Mouse (Mus musculus) forebrain, embryonic 11.5 days (tissue): ENCODE data around the gene Prrt2. TPM values are rescaled to one million over a fixed set of nuclear protein-coding genes. Genes with fewer than 3 reads are reported as not detected.

ENCODE experiments used
- ATAC-seq: fragments of 200-750 bp; cut with Nextera tagmentation; replicated peaks from 2 replicates; pipeline ENCODE4 v1.8.0; 2017; ENCODE audit warnings: moderate TSS enrichment; ENCODE audit not compliant: low FRiP score
- DNase-seq: peaks from one replicate; pipeline ENCODE4 v3.0.0-alpha.2; 2017; ENCODE audit warnings: low spot score
- H3K27ac ChIP-seq: fragments of 300-500 bp; sonication (generic); 2 replicates; pipeline ENCODE4 v1.5.1; 2014; ENCODE audit warnings: low read depth, low read length
- H3K27me3 ChIP-seq: fragments of 300-500 bp; sonication (generic); 2 replicates; pipeline ENCODE4 v1.6.1; 2014; ENCODE audit warnings: mild to moderate bottlenecking, low read length, mixed read lengths; ENCODE audit not compliant: control insufficient read depth, insufficient read depth
- H3K36me3 ChIP-seq: fragments of 300-500 bp; sonication (generic); 2 replicates; pipeline ENCODE4 v1.6.1; 2014; ENCODE audit warnings: mild to moderate bottlenecking, low read length, moderate library complexity, mixed read lengths; ENCODE audit not compliant: control insufficient read depth, insufficient read depth
- H3K4me1 ChIP-seq: fragments of 300-500 bp; sonication (generic); replicated peaks from 2 replicates; pipeline ENCODE4 v1.6.1; 2014; ENCODE audit warnings: low read length, mixed read lengths; ENCODE audit not compliant: control insufficient read depth, insufficient read depth
- H3K4me2 ChIP-seq: fragments of 300-500 bp; sonication (generic); 2 replicates; pipeline ENCODE4 v1.6.1; 2014; ENCODE audit warnings: low read depth, mild to moderate bottlenecking, low read length, moderate library complexity, mixed read lengths; ENCODE audit not compliant: severe bottlenecking
- H3K4me3 ChIP-seq: fragments of 300-500 bp; sonication (generic); 2 replicates; pipeline ENCODE4 v1.5.1; 2014; ENCODE audit warnings: low read depth, low read length
- H3K9ac ChIP-seq: fragments of 300-500 bp; sonication (generic); 2 replicates; pipeline ENCODE4 v1.6.1; 2014; ENCODE audit warnings: low read length
- H3K9me3 ChIP-seq: fragments of 300-500 bp; sonication (generic); 2 replicates; pipeline ENCODE4 v1.6.1; 2016; ENCODE audit warnings: low read length, mixed read lengths; ENCODE audit not compliant: control insufficient read depth
- WGBS: fragments of 180-500 bp; shearing (Covaris S2); extraction: QIAGEN DNeasy Blood & Tissue Kit; methylation state at CpG from one replicate; pipeline ENCODE4 v1.1.7; 2014; 5-methylcytosine and 5-hydroxymethylcytosine counted together
- polyA plus RNA-seq: library from polyadenylated mRNA; unstranded; fragments of >200 nt; fragmentation: Nextera tagmentation; extraction: Ambion mirVana; gene quantifications from 2 replicates; pipeline ENCODE4 v1.2.1, GENCODE M21; 2014

Gene Prrt2
- 9.6 and 10.3 TPM in 2 replicates for polyA plus RNA-seq

GRCm38 (mm10) chr7:127020901-127021562, at the start of gene Prrt2, which contains the start of gene Gm42742:
Gene Prrt2, minus strand, starts transcription at chr7:127021211.
Gene Gm42742, minus strand, starts transcription at chr7:127021097.
- Histone ChIP-seq H3K4me1 (peaks cover 34% of the 10 kb centered on the region), H3K4me3 (peak within 1 kb of the TSS; percentile 45), H3K36me3 (peaks cover 8% of the 10 kb centered on the region; the same call in 1 of the 2 replicates), H3K27me3 (no peaks in the 10 kb centered on the region), H3K9me3 (no peaks in the 10 kb centered on the region), H3K4me2 (peak within 1 kb of the TSS; percentile 81), H3K9ac (peak within 1 kb of the TSS; percentile 79), H3K27ac (peak within 1 kb of the TSS; percentile 81)
- peak; percentile 8; the same call in 1 of the 2 replicates for ATAC-seq
- DNase-seq = peak; percentile 87
- under 1% methylated on average over 36 of the region's 37 CpGs for WGBS

- no peaks in the 10 kb centered on the region for H3K36me3 ChIP-seq
- no peaks in the 10 kb centered on the region for H3K9me3 ChIP-seq
- no peak overlapping the region for H3K4me3 ChIP-seq
- H3K27me3 ChIP-seq = no peaks in the 10 kb centered on the region
- no peak overlapping the region for H3K4me2 ChIP-seq
- 86% methylated on average over 4 of the region's 4 CpGs for WGBS
- no peak for ATAC-seq
- no peak overlapping the region for H3K27ac ChIP-seq
- no peak overlapping the region for H3K9ac ChIP-seq
- H3K4me1 ChIP-seq = no peaks in the 10 kb centered on the region
- DNase-seq = no peak
These were observed 45.3 kb upstream of the Prrt2 start for GRCm38 (mm10) chr7:127066317-127066716.

- no peaks in the 10 kb centered on the region for H3K9me3 ChIP-seq
- no peak overlapping the region for H3K9ac ChIP-seq
- H3K4me3 ChIP-seq = no peak overlapping the region
- H3K4me2 ChIP-seq = no peak overlapping the region
- no peak for ATAC-seq
- H3K27me3 ChIP-seq = no peaks in the 10 kb centered on the region
- WGBS = 91% methylated on average over 6 of the region's 6 CpGs
- DNase-seq = no peak
- H3K4me1 ChIP-seq = no peaks in the 10 kb centered on the region
- no peak overlapping the region for H3K27ac ChIP-seq
- H3K36me3 ChIP-seq = no peaks in the 10 kb centered on the region
These were observed 44.5 kb upstream of the Prrt2 start for GRCm38 (mm10) chr7:127065538-127065937.

- DNase-seq (no peak), ATAC-seq (no peak)
- Histone ChIP-seq H3K4me2 (no peak overlapping the region), H3K4me1 (no peaks in the 10 kb centered on the region), H3K9me3 (no peaks in the 10 kb centered on the region), H3K9ac (no peak overlapping the region), H3K4me3 (no peak overlapping the region), H3K27ac (no peak overlapping the region), H3K27me3 (no peaks in the 10 kb centered on the region), H3K36me3 (no peaks in the 10 kb centered on the region)
- WGBS = 69% methylated on average over 5 of the region's 5 CpGs
These were observed 34.1 kb upstream of the Prrt2 start for GRCm38 (mm10) chr7:127055026-127055585.

- H3K27me3 ChIP-seq = no peaks in the 10 kb centered on the region
- H3K27ac ChIP-seq = peak within 1 kb of the TSS; percentile 55; the same call in 1 of the 2 replicates
- H3K9me3 ChIP-seq = no peaks in the 10 kb centered on the region
- H3K4me2 ChIP-seq = peak within 1 kb of the TSS; percentile 63
- 0 out of 2 replicates have a peak, but pooled peaks cover 4% of the 10 kb centered on the region for H3K4me1 ChIP-seq
- peak; percentile 83 for ATAC-seq
- peak within 1 kb of the TSS; percentile 83 for H3K4me3 ChIP-seq
- H3K36me3 ChIP-seq = no peaks in the 10 kb centered on the region; the same call in 1 of the 2 replicates
- peak within 1 kb of the TSS; percentile 91 for H3K9ac ChIP-seq
- peak; percentile 90 for DNase-seq
- WGBS = under 1% methylated on average over 53 of the region's 53 CpGs
These were observed 21.1 kb upstream of the Prrt2 start, which contains the start of gene Kif22 for GRCm38 (mm10) chr7:127041851-127042672. Gene Kif22, minus strand, starts transcription at chr7:127042471.

- no peak for ATAC-seq
- Histone ChIP-seq H3K4me3 (no peak overlapping the region), H3K9ac (no peak overlapping the region), H3K9me3 (no peaks in the 10 kb centered on the region), H3K27me3 (no peaks in the 10 kb centered on the region), H3K4me2 (no peak overlapping the region), H3K36me3 (peaks cover 32% of the 10 kb centered on the region; the same call in 1 of the 2 replicates), H3K4me1 (0 out of 2 replicates have a peak, but pooled peaks cover 4% of the 10 kb centered on the region), H3K27ac (no peak overlapping the region)
- no peak for DNase-seq
- WGBS = 95% methylated on average over 1 of the region's 1 CpGs
These were observed 10.2 kb upstream of the Prrt2 start for GRCm38 (mm10) chr7:127031244-127031643.

GRCm38 (mm10) chr7:127030172-127030571, 9.2 kb upstream of the Prrt2 start:
- peaks cover 32% of the 10 kb centered on the region; the same call in 1 of the 2 replicates for H3K36me3 ChIP-seq
- H3K27me3 ChIP-seq = no peaks in the 10 kb centered on the region
- no peak overlapping the region for H3K4me3 ChIP-seq
- H3K27ac ChIP-seq = no peak overlapping the region
- H3K9ac ChIP-seq = no peak overlapping the region
- H3K4me2 ChIP-seq = no peak overlapping the region
- WGBS = 97% methylated on average over 1 of the region's 1 CpGs
- H3K9me3 ChIP-seq = no peaks in the 10 kb centered on the region
- DNase-seq (no peak), ATAC-seq (no peak)
- 0 out of 2 replicates have a peak, but pooled peaks cover 4% of the 10 kb centered on the region for H3K4me1 ChIP-seq

- Histone ChIP-seq H3K4me1 (peaks cover 21% of the 10 kb centered on the region), H3K36me3 (peaks cover 27% of the 10 kb centered on the region; the same call in 1 of the 2 replicates), H3K27ac (peak overlapping the region; percentile 98), H3K9ac (peak overlapping the region; percentile 99), H3K4me3 (peak overlapping the region; percentile 82), H3K27me3 (no peaks in the 10 kb centered on the region), H3K9me3 (no peaks in the 10 kb centered on the region), H3K4me2 (peak overlapping the region; percentile 94)
- 70% methylated on average over 8 of the region's 8 CpGs for WGBS
- no peak for ATAC-seq
- no peak for DNase-seq
These were observed 6.9 kb upstream of the Prrt2 start for GRCm38 (mm10) chr7:127027885-127028284.
